Mouse (Mus musculus): ENCODE data around the gene Tubb3.
A peak's percentile ranks its signal among the peaks of the same experiment; 100 is the strongest.

Tubb3 gene

GRCm38 (mm10) chr8:123411246-123411645 lies at the start of gene Tubb3:
TSS of gene Tubb3 (plus strand) at chr8:123411424.
- no peak for DNase-seq (ENCODE audit: low spot score)

DNA sequence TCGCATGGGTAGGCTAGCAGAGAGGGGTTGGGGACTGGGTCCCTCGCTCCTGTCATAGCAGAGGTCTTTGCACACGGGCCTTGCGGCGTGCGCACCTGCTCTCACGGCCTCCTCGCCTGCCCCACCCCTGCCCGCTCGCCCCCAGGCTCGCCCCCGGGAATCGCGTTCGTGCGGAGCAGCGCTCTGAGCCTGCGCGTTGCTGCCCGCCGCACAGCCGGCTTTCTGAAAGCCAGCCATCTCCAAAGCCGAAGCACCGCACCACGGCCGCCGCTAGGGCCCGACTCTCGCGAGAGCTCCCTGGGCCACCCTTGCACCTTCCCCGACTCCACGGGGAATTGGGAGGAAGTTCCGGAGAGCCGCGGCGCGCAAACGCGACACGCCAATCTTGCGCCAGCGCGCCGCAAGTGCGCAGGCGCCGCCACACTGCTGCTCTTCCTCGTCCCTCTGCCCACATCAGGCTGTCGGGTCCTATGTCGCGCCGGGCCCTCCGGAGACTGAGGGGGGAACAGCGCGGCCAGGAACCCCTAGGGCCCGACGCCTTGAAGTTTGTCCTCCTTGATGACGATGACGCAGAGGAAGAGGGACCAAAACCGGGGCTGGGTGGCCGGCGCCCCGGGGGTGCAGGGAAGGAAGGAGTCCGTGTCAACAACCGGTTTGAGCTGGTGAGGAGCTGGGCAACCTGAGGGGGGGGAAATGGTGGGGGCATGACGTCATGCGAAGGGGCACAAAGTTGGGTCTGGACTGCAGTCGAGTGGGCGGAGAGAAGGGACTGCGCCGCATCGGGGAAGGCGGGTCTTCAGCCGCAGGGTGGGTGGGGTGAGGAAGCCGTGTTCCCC lies 37.6 kb upstream of the Tubb3 start, which contains the start of gene Tcf25:
Gene Tcf25 (plus strand): TSS at position 351 of the 836 bp plus-strand sequence.
- DNase-seq (ENCODE audit: low spot score), result peak; percentile 92

DNA sequence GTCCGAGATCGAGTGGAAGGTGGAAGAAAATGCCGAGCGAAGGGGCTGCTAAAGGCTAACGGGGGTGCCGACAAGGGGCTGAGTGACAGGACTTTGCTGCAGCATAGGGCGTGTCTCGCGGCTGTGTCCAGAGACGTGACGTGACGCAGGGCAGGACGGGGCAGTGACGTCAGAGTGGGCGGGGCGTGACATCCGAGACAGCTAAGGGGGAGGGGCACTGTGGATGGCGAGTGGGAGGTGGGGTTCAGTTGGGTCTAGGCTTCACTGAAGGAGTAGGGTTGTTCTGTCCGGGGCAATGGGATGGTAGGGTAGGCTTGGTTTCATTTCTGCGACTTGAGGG lies 37.0 kb upstream of the Tubb3 start:
- DNase-seq (ENCODE audit: low spot score), result peak; percentile 86

DNA sequence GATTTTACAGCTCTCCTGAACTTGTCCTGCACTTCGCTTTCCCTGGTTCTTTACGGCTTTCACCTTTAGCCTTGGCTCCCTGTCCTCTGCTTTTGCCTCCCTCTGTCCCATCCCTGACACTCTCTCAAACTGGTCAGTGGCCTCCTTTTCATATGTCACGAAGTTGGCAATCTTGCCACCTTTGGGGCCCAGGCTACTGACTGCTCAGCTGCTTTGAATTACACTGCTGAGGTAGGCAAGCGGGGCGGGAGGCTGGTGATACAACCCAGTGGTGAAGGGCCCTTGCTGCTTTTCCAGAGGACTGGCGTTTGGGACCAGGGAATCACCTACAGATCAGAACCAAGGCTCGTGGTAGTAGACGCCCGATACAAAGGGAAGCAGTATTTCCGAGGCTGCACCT lies 35.5 kb upstream of the Tubb3 start:
- DNase-seq (ENCODE audit: low spot score), result no peak

DNA sequence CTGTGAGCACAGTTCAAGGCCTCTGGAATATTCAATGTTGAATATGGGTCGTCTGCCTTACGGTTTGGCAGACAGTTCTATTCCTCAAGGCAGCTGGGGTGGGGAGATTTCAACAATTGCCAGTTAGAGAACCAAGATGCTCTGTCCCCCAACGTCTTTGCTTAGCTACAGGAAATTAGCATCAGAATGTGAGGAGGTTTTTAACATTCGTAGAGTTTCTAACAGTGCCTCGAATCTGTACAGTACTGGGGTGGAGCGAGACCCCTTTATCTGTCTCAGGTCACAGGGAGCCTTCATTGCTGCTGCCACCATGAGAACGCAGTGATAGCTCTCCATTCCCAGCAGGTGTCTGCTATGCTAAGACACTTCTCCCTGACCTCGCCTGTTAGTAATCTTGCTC lies 35.1 kb upstream of the Tubb3 start:
- no peak for DNase-seq (ENCODE audit: low spot score)

GRCm38 (mm10) chr8:123381711-123382110 lies 29.5 kb upstream of the Tubb3 start:
- no peak for DNase-seq (ENCODE audit: low spot score)

- no peak for DNase-seq (ENCODE audit: low spot score)
Observed at GRCm38 (mm10) chr8:123382516-123382915, 28.7 kb upstream of the Tubb3 start.

DNA sequence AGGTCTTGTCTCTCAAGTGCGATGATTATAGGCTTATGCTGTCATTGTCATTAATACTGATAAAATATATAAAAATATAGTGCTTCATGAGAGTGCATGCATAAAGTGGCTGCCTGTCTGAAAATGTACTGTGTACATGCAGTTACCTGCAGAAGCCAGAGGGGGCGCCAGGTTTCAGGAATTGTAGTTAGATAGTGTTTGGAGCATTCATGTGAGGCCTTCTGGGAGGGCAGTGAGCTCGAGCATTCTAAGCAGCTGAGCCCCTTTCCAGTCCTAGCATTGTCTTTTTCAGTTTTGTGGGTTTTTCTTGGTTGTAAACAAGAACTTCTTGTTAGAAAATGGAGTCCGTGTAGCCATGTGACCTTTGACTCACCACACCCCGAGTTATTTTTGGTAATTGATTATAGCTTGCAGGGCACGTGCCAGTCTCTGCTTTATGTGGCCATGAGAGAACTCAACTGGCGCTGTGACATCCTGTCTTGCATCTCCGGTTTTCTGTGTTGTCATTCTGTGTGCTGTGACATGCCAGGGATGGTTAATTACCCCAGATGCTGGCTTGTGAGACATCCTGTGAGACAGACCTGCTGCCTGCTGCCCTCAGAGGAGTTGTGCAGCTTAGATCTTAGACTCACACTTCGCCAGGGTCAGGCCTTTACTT lies 26.2 kb upstream of the Tubb3 start:
- DNase-seq (ENCODE audit: low spot score), result no peak

GRCm38 (mm10) chr8:123387041-123387440 lies 24.2 kb upstream of the Tubb3 start:
- no peak for DNase-seq (ENCODE audit: low spot score)

- DNase-seq (ENCODE audit: low spot score), result no peak
Observed at GRCm38 (mm10) chr8:123387801-123388200, 23.4 kb upstream of the Tubb3 start.

- no peak for DNase-seq (ENCODE audit: low spot score)
Observed at GRCm38 (mm10) chr8:123389026-123389425, 22.2 kb upstream of the Tubb3 start.

- DNase-seq (ENCODE audit: low spot score), result no peak
Observed at GRCm38 (mm10) chr8:123398308-123398707, 12.9 kb upstream of the Tubb3 start.

DNA sequence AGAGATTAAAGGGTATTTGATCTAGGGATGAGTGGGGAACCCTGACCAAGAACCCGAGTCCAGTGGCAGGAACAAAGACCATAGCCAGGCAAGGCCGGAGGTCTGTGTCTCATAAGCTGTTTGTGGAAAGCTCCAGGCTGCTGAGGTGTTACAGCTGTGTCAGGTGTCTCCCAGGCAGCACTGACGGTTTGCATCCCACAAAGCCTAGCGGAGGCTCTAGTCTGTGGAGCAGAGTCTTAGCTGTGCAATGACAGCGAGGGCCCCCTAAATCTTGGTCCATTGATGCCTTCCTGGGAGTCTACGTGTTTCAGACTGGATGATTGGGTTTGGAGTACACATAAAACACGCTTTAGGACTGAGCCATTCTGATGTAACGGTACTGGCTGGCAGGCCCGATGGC lies 9.3 kb upstream of the Tubb3 start:
- DNase-seq (ENCODE audit: low spot score), result no peak

DNA sequence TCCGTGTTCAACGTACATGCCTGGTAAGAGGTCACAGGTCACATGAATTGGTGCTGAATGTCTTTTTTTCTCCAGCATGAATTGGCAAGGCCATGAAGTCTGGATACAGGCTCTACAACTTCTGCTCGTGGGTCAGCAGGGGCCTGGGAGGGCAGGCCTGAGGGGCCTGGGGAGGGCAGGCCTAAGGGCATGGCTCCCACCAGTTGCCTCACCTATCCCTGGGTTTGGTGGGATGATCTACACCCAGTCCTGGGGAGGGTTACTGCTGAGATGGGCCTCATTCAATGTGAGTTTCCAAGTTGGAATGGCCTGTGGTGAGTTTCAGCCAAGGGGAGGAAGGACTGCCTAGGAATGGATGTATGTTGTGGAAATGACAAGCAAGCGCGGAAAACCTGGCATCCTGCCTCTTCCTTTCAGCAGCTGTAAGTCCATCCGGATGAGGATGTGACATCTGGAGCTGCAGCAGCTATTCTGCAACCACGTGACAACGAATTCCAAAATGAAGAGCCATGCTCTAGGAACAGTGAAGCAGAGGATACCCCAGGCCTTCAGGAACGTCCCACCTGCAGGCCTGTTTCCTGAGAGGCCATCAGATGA lies 8.4 kb upstream of the Tubb3 start:
- DNase-seq (ENCODE audit: low spot score), result no peak

DNA sequence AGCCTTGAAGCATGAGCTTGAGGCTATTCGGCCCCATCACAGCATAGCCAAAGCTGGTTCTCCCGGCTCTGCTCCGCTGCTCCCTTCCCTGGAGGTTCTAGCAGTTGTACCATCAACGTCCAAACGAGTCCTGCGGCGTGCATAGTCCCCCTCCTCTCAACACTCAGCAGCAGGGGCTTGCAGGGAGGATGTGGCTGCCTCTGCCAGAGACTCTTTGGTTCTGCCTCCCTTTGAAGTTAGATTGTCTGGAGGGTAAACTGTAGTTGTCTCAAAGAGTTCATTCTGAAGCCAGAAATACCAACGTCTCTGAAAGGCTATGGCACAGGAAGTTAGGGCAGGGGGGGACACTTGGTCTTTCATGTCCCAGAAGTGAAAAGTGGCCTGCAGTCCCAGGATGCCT lies 6.7 kb upstream of the Tubb3 start:
- no peak for DNase-seq (ENCODE audit: low spot score)

DNA sequence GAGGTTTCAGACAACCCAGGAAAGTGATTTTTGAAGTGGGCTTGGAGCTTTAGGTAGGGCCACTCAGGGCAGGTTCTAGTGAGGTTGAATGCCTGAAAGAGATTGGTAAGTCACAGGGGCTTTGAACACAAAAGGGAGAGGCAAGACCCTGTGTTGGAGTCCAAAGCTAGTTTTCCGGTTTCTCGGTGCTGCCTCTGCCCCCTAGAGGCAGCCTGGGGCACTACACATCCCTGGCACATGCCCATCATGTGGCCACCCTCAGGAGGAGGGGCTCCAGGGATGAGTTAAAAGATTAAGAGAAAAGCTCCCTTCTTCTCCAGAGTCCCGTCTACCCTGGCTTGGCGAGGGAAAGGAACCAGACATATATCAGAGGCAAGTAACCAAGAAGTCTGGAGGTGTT lies 4.4 kb upstream of the Tubb3 start, which contains the start of gene Mc1r:
Gene Mc1r (plus strand): TSS at position 322 of the 400 bp plus-strand sequence.
- DNase-seq (ENCODE audit: low spot score), result peak; percentile 33

DNA sequence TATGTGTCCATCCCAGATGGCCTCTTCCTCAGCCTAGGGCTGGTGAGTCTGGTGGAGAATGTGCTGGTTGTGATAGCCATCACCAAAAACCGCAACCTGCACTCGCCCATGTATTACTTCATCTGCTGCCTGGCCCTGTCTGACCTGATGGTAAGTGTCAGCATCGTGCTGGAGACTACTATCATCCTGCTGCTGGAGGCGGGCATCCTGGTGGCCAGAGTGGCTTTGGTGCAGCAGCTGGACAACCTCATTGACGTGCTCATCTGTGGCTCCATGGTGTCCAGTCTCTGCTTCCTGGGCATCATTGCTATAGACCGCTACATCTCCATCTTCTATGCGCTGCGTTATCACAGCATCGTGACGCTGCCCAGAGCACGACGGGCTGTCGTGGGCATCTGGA lies 3.6 kb upstream of the Tubb3 start:
- no peak for DNase-seq (ENCODE audit: low spot score)

DNA sequence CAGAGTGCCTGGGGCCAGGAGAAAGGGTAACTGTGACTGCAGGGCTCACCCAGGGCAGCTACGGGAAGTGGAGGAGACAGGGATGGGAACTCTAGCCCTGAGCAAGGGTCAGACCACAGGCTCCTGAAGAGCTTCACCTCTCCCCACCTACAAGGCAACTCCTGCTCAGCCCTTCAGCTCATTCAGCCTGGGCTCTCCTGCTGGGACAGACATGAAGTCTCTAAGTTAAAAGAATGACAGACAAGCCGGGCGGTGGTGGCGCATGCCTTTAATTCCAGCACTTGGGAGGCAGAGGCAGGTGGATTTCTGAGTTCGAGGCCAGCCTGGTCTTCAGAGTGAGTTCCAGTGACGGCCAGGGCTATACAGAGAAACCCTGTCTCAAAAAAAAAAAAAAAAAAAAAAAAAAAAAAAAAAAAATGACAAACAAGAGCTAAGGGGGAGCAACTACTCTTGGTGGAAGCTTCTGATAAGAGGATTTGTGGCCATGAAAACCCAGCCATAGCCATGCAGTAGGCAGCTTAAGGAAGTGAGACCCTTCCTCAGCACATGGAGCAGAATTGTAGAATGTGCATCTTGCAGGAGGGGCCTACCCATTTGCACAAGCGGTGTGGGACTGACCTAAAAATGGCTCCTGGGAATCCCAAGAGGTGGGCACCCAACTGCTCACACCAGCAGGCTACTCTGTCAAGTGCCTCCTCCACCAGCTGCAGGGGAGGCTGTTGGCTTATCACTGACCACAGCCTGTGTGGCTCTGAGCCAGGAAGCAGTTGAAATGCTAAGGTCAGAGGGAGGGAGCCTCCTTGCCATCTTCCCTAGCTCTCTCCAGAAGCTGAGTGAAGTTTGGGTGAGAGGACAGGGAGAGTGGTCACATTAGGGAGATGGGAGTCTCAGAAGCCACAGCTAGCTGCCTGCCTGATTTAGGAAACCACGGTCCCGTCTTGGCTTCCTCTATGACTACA lies 2.4 kb upstream of the Tubb3 start:
- no peak for DNase-seq (ENCODE audit: low spot score)

DNA sequence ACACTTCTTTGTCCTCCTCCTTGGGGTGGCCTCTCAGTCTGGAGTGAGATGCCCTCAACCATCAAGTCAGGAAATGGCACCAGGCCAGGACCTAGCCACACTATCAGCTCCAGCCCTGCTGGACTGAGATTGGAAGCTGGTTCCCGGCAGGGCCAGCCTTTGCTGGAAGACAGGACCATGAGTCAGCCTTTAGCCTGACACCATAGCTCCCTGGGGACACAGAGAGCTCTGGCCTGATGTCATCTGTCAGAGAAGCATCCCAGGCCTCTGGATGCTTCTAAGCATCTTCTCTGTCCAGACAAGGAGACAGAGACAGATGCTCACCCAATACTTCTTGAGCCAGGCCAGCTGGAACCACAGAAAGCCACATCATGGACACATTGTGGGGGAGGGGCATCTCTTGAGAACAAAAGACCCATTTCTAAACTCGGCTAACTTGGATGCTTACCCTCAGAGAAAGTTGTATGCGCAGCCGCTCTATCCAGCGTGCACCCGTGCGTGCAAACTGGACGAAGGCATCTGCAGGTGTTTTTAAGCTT lies 1.1 kb upstream of the Tubb3 start:
- peak; percentile 55 for DNase-seq (ENCODE audit: low spot score)

- no peak for DNase-seq (ENCODE audit: low spot score)
Observed at GRCm38 (mm10) chr8:123410788-123411187, 436 bp upstream of the Tubb3 start.

DNA sequence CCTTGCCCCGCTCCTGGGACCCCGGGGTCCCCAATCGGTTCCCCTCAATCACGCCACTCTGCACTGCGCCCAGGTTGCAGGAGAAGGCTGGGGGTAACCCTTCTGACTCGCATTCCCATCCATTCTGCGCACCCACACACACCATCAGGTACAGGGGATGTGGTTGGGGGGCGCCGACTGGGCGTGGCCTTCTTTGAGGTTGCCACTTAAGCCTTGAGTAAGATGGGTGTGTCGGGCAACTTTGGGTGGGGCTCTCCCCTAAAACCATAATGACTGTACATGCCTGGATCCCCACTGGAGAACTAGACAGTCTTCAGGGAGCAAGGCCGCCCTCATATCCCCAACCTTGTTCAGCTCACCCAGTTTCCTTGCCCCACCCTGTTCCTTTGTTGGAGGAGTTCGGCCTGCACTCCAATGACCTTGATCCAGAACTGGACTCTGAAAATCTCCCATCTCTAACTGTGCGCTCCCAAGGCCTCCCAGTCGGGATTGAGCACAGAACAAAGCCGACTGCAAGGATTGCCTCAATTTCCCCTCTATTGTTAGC lies 630 bp downstream of the Tubb3 start:
- no peak for DNase-seq (ENCODE audit: low spot score)

Data from adipocyte (in vitro differentiated cells).